Mouse (Mus musculus) lung, postnatal 0 days (tissue): ENCODE data around the gene Cyp2e1.

Experiments
- CTCF ChIP-seq: IDR thresholded peaks from 2 replicates; pipeline ENCODE4 v1.5.1; 2016; ENCODE audit warnings: antibody characterized with exemption, mild to moderate bottlenecking
- EP300 ChIP-seq: IDR thresholded peaks from 2 replicates; pipeline ENCODE4 v1.6.1; 2016; ENCODE audit warnings: antibody characterized with exemption, mild to moderate bottlenecking, control low read depth

- no peak for TF ChIP-seq EP300
- no peak for TF ChIP-seq CTCF
Observed at GRCm38 (mm10) chr7:140793541-140793940, 30.0 kb downstream of the Cyp2e1 start.
